Mouse (Mus musculus) hindbrain, embryonic 14.5 days (tissue): Measurements from ENCODE around the gene Tdpoz1. TPM values are rescaled to one million over a fixed set of nuclear protein-coding genes. Genes with fewer than 3 reads are reported as not detected.

Experiments used
- polyA plus RNA-seq: library from polyadenylated mRNA; unstranded; fragments of >200 nt; fragmentation: Nextera tagmentation; extraction: Ambion mirVana; gene quantifications from 2 replicates; pipeline ENCODE4 v1.2.1, GENCODE M21; 2014

Gene Tdpoz1
- polyA plus RNA-seq, 1 experiment from 2014 or later = not detected

Other genes with a start within 250 kb of the Tdpoz1 start
- 1.3 and 1.8 TPM in 2 replicates for gene Tchh, start 234.0 kb downstream of the Tdpoz1 start, polyA plus RNA-seq
- not detected in 2 replicates for gene Tchhl1, start 207.6 kb downstream of the Tdpoz1 start, polyA plus RNA-seq
- 185 and 218 TPM in 2 replicates for gene S100a11, start 155.8 kb downstream of the Tdpoz1 start, polyA plus RNA-seq
- gene S100a10, start 121.2 kb downstream of the Tdpoz1 start, polyA plus RNA-seq = 172 and 201 TPM in 2 replicates
- gene Tdpoz2, start 23.6 kb downstream of the Tdpoz1 start, polyA plus RNA-seq = not detected in 2 replicates
- not detected in 2 replicates for gene Gm37596, start 16.8 kb upstream of the Tdpoz1 start, polyA plus RNA-seq
- not detected in 2 replicates for gene Gm5773, start 96.7 kb upstream of the Tdpoz1 start, polyA plus RNA-seq
- gene Tdpoz4, start 120.1 kb upstream of the Tdpoz1 start, polyA plus RNA-seq = not detected in 2 replicates
- gene Tdpoz3, start 149.7 kb upstream of the Tdpoz1 start, polyA plus RNA-seq = not detected in 2 replicates